Mouse (Mus musculus) brain, embryonic 14.5 days (tissue): ENCODE measurements at regions not wholly inside any gene's neighbourhood (a gene's known extent, or its start where the extent isn't known, plus 50 kb on each side); places are given as distances from the start of the nearest gene placed in this dataset.

Experiments used
- CTCF ChIP-seq: fragments of 200-500 bp; IDR thresholded peaks from 2 replicates; pipeline ENCODE4 v1.5.1; 2012; ENCODE audit warnings: inconsistent platforms, mild to moderate bottlenecking, moderate library complexity, borderline replicate concordance; ENCODE audit not compliant: insufficient read depth, insufficient read length; ENCODE audit errors: extremely low read depth
- POLR2A ChIP-seq: fragments of 200-500 bp; IDR thresholded peaks from 2 replicates; pipeline ENCODE4 v1.6.1; 2012; ENCODE audit warnings: mild to moderate bottlenecking, inconsistent platforms, borderline replicate concordance; ENCODE audit not compliant: poor library complexity, insufficient read depth, insufficient read length, severe bottlenecking; ENCODE audit errors: extremely low read depth

DNA sequence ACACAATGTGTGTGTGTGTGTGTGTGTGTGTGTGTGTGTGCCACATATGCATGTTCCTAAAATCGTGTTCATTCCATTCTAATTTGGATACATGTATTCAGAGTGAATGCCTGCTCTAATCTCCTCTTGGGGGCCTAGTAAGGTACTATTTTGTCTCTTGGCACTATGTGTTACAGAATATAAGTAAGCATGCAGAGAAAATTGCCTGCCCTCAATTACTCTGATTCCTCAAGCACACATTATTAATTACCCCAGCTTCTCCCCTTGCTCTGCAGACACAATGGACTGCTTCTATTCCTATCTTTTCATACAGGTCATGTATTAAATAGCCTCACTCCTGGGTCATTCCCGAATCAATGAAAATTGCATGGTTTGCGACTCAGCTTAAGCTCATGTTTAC, 406.3 kb downstream of the Trib2 start:
- TF ChIP-seq POLR2A (no peak), CTCF (no peak)
